Mouse (Mus musculus) ovary, postnatal 10 days (tissue): ENCODE data around the gene Camkv.
A peak's percentile ranks its signal among the peaks of the same experiment; 100 is the strongest.

Source experiments
- DNase-seq: peaks from one replicate; pipeline ENCODE4 v3.0.0; 2022; ENCODE audit warnings: low spot score

Gene Camkv

GRCm38 (mm10) chr9:107963700-107964099 lies 28.2 kb downstream of the Camkv start:
- peak; percentile 53 for DNase-seq

- DNase-seq = no peak
Measured at GRCm38 (mm10) chr9:107964681-107965080, 29.2 kb downstream of the Camkv start.

- no peak for DNase-seq
Measured at GRCm38 (mm10) chr9:107966676-107967075, 31.2 kb downstream of the Camkv start.

- DNase-seq = no peak
Measured at GRCm38 (mm10) chr9:107967437-107967836, 32.0 kb downstream of the Camkv start.

DNA sequence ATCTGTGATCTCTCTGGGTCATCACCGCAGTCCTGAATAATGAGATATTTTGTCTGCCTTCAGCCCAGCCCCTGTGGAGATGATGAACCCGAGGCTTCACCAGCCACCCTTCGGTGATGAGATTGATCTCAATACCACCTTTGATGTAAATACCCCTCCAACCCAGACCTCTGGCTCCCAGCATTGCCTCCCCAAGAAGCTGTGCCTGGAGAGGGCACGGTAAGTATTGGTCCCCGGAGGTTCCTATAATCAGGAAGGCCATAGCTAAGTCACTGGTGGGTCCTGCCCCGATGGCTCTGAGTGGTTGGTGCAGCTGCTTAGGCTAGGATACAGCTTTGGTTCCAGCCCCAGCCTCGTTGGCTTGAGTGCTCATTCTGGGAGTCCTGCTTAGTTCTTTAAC lies 33.1 kb downstream of the Camkv start:
- DNase-seq = no peak

DNA sequence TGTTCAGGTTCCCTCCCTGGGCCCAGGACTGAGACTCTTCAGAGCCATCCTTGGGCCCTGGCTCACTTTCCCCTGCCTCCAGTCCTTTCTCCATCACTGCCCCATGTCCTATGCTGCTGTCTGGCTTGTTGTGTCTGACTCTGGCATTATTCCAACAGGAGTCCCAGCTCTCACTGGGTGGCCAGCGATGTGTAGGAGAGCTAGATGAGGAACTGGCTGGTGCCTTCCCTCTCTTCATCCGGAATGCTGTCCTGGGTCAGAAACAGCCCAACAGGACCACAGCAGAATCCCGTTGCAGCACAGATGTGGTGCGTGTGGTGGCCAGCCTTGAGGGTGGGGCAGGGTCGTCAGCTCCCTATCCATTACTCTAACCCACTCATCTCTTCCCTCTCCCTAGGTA lies 34.8 kb downstream of the Camkv start:
- no peak for DNase-seq

- DNase-seq = no peak
Measured at GRCm38 (mm10) chr9:107971690-107972541, 36.4 kb downstream of the Camkv start.

DNA sequence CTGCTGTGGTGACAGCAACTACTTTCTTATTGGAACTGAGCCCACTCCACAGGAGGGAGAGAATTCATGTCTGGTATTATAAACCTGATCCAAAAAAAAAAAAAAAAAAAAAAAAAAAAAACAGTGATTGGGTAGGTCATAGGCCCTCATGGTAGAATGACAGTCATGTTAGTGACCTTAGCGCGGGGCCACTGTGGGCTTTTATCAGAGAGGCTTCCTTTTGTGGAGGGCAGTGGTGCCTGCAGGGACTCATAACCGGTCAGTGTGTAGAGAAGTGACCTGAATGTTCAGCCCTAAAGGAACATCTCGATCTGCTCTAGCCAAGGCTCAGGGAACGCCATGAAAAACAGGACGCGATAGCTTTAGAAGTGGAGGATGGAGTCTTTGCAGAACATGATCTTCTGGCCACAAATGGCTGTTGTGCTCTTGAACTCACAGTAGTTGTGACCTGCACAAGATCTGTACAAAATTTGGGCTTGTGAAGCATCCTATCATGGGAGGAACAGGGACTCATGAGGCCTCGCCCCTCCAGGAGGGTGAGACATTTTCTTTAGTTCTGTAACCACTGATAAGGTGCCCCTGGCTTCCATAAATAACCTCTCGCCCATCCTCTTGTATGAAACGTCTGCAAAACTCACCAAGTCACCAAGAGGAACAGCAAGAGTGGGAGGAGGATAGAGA lies 39.2 kb downstream of the Camkv start:
- no peak for DNase-seq

DNA sequence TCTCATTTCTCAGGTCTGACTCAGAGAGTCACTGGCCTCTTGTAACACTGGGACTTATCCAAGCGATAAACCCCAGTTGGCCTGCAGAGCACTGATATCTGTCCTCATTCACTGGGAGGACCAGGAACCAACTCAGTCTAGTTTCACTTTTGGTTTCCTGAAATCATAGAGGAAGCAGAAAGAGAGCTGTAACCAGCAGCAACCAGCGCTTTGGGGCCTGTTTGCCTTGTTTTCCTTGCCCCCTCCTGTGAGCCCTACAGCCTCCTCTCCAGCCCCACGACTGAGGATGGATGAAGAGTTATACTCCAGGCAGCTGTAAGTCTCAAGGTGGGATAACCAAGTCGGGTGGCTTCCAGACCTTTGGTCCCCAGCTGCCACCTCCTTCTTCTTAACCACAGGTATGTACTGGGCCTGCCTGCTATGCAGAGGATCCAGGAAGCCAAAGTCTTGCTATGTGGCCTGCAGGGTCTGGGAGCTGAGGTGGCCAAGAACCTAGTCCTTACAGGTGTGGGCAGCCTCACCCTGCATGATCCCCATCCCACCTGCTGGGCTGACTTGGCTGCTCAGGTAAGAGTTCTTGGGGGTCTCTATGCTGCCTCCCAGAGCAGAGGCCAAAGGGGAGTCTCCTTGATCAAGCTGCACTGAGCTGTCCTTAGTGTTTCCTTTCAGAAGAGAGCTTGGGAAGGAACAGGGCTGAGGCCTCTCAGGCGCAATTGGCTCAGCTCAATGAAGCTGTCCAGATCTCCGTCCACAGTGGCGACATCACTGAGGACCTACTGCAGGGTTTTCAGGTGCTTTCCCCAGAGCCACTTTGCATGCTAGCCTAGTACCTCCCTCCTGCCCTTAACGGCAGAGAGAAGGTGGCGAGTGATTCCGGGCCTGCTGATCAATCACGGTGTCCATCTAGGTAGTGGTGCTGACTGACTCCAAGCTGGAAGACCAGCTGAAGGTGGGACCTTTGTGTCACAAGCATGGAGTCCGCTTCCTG lies 40.2 kb downstream of the Camkv start, which contains the start of gene Uba7:
Gene Uba7, plus strand, starts transcription at position 107 of the 988 bp plus-strand sequence.
- peak; percentile 15 for DNase-seq

- no peak for DNase-seq
Measured at GRCm38 (mm10) chr9:107978815-107979214, 43.3 kb downstream of the Camkv start.

- DNase-seq = no peak
Measured at GRCm38 (mm10) chr9:107981684-107982605, 46.5 kb downstream of the Camkv start.

DNA sequence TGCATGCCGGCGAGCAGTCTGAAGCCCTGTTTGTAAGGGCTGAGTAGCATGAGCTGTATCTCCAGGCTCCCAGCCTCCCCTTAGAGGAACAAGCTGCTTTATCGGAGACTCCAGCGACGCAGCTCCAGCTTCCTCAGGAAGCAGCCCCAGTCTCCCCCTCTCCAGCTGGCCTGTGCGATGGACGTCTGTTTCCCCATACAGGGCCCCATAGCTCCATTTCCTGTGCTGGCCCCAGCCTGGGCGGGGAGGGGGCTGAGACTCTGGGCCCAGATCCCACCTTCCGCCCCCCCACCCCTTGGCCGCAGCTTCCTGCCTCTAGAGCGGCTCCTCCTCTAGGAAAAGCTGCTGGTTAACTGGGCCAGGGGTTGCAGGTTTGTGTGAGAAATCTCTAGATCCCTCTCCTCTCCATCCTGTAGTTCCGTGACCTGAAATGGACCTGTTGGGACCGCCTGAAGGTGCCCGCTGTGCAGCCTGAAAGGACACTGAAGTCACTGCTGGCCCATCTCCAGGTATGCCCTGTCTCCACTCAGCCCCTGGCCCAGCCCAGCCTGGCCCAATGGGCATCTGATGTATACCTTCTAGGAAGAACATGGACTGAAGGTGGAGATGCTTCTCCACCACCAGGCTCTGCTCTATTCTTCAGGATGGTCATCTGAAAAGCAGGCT lies 47.3 kb downstream of the Camkv start, which contains the start of gene Gm20661:
Gene Gm20661, plus strand, starts transcription at position 378 of the 666 bp plus-strand sequence.
- DNase-seq = peak; percentile 49

GRCm38 (mm10) chr9:107983421-107983890 lies 48.0 kb downstream of the Camkv start:
- DNase-seq = peak; percentile 41

DNA sequence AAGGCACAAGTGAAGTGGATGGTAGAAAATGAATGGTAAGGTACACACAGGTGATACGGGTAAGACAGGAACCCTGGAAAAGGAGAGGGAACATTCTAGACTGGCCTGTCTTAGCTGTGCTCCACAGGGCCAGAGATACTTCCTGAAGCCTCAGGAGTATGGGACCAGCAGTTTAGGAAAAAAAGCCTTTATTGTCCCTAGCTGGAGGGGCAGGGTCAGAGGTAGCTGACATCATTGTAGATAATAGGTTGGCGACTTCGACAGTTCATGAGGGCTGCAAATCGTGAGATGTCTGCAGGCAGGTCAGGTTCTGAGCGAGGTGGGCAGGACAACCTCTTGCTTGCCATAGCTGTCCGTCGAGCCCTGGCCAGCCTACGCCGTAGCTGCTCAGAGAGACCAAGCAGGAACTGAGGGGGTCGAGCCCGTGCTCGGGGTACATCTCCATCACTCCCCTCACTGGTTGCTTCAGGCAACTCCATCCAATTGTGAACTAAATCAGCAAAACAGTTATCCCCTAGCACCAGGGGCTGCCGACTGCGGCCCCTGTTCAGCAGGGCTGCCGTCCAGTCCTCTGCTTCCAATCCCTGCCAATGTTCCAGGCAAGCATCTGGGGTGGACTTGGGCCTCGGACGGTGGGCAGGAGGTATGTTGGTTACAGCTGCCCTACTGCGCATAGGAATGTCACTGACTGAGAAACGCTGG lies 48.7 kb downstream of the Camkv start:
- no peak for DNase-seq

DNA sequence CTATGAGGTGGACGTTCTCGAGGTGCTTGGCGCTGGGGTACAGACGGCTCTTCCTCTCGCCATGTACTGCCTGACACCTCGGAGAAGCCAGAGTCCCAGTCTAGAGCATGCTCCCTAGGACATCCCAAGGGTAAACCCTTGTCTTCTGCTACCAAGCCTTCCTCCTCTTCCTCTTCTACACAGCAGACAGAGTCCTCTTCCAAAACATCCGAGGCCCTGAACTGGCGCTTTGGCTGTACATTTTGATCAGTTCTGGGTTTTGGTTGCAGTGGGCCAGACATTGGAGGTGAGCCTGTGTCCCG lies 49.2 kb downstream of the Camkv start:
- DNase-seq = no peak

- DNase-seq = peak; percentile 66
Measured at GRCm38 (mm10) chr9:107985131-107986119, 50.0 kb downstream of the Camkv start, which contains the start of gene Inka1. Gene Inka1, minus strand, starts transcription at chr9:107985879.

- DNase-seq = peak; percentile 59
Measured at GRCm38 (mm10) chr9:107986376-107986775, 50.9 kb downstream of the Camkv start.

GRCm38 (mm10) chr9:107987950-107988349 lies 52.5 kb downstream of the Camkv start:
- DNase-seq = no peak
